Mouse (Mus musculus) adrenal gland, postnatal 10 days (tissue): ENCODE data around the gene Vcl. TPM values are rescaled to one million over a fixed set of nuclear protein-coding genes. Genes with fewer than 3 reads are reported as not detected.

Experiments used
- DNase-seq: peaks from one replicate; pipeline ENCODE4 v3.0.0; 2021; ENCODE audit warnings: mixed read lengths
- total RNA-seq, 2 experiments: library from RNA; stranded (reverse); gene quantifications; 2 replicates each; pipeline ENCODE4 v1.2.3; 2021

Vcl gene
- total RNA-seq, 2 experiments from 2014 or later, result 76.6 to 82.1 TPM

DNA sequence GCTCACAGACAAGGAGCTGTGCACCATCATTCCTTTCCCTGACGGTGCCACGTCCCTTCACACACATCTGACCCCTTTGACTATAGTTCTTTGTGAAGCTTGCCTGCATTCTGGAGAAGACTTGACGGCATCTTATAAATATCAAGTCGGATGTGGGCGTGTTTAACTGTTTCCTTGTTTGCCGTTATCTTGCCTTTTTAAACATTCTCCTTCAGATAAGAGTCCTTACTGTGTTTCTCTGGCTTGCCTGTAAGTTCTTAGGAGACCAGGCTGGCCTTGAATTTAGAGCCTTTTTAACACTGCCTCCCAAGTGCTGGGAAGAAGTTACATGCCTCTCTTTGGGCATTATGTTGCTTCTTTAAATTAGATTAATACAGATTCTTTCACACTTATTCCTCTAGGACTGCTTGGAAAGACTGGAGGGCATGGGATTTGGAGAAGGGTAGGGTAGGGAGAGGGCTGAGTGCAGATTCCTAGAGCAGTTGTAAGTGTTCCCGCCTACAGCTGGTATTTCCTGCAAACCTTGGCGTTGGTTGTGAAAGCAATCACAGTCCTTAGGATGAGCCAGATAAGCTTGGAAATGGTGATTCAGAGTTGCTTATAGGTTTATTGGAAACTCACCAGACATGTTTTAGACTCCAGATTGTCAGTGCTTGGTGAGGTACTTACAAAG, 136.4 kb downstream of the Vcl start:
- no peak for DNase-seq

DNA sequence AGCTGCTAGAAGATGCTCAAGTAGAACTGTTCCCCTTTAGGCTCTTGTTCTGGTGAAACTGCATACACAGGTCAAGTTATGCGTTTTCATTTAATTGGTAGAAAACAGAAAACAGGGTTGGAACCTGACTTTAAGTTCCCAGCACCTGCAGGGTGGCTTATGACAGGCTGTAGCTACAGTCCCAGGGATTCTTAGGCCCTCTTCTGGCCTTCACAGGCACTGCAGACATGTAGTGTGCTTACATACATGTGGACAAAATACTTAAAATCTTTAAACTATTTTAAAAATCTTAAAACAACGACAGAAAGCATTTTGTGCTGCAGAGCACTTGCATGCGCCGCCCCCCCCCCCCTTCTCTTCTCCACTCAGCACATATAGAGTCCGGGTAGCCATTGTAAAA, 140.4 kb downstream of the Vcl start:
- no peak for DNase-seq

DNA sequence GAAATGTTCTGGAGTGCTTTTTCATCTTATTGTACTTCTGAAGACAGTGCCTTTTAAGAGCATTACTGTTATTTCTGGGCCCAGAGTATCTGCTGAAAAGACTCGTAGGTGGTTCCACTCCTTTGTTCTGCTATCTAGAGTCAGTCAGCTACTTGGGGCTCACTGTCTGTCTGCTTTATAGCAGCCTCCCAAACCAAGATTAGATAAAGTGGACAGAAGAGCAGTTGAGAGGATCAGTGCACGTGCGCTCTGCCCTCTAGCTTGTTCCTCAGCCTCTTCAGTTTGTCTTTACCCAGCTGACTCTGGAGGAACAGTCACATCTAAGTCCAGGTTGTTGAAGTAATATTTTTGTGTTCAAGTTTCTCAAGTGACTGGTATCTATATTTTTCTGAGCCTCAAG, 144.8 kb downstream of the Vcl start:
- DNase-seq, result no peak

DNA sequence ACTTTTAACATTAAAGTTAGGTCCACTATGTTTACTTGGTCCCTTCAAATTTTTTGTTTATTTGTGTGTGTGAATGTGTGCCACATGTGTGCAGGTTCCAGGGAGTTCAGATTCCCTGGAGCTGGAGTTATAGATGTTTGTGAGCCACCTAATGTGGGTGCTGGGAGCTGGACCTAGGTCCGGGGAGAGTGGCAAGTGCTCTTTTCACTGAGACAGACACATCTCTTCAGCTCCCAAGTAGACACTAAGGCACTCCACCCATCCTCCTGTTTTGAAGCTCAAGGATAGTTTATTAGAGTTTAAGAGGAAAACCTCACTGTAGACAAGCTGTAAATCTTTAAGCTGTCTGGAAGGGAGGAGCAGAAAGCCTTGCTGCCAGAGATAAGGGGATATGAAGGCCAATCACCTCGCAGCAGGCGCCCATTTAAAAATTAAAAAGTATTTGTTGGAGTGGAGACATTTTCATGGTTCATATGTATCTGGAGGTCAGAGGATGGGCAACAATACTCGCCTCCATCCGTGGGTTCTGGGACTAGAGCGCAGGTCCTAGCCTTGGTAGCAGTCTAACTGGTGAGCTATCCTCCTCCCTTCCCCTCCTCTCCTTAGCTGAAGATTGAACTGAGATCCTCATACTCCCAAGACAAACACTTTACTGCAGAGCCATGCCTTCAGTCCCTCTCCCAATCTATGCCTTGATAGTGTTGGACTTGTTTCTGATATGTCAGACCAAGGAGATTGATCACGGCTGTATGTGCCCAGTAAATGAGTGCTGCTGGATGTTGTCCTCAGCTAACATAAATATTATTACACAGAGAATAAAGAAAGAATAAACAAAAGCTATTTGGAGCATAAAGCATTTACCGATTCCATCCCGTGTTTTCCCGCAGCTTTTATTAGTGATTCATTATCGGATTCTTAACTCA, 145.5 kb downstream of the Vcl start:
- DNase-seq, result no peak

DNA sequence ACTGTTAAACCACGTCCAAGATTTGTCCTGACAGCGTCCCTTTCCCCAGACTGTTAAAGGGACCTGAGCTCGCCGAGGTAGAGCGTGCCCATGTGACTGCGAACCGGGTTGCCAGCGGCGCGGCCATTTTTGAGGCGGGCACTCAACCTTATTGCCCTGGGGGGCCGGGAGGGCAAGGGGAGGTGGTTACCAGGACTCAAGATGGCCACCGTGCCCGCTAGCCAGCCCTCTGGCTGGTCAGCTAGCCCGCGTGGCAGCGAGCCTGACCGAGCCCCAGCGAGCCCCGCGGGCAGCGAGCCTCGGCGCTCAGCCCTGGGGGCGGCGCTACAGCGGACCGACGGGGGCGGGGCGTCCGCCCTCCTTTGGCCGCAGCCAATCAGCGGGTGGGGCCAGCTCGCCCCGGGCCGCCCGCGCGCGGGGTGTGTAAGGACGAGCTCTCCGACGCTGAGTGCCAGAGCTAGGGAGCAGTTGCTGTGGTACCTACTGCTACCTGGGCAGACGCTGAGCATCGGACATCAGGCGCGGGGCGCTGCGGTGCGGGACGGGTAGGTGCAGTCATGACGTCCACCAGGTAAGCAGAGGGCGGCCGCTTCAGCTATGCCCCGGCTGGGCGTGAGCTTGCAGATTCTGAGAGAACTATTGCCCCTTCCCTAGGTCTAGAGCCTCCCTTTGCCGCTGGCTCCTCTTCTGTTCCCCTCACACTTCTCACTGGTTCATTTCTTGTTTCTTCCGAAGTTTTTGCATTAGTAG, 146.7 kb downstream of the Vcl start:
- DNase-seq, result peak; percentile 97

DNA sequence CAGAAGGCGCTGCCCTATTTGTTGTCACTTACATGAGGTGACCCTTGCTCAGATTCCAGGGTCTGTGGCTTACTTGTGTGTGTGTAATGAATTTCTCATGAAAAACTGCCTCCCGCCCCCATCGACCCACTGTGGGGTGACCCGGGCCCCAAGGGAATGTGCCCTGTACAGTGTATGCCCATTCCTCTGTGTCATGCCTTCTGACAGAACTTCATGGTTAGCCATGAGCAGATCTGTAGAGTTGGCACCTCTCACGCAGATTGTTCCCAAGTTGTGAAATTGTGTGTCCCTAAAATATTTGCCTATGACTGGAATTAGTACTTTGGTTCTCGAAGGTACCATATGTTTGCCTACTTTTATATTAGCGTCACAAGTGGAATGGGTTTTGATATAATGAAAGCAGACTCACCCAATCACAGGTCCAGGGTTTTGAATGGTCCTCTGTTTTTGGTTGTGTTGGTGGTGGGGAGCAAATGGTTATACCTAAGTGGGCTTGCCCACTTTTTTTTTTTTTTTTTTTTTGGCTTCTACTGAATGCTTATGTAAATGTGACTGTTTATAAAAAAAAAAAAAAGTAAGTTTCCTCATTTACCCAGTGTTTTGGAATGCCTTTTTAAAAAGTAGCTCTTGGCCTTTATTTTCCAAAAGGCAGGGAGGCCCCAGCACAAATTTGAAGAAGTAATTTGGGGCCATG, 147.4 kb downstream of the Vcl start:
- DNase-seq, result peak; percentile 39

DNA sequence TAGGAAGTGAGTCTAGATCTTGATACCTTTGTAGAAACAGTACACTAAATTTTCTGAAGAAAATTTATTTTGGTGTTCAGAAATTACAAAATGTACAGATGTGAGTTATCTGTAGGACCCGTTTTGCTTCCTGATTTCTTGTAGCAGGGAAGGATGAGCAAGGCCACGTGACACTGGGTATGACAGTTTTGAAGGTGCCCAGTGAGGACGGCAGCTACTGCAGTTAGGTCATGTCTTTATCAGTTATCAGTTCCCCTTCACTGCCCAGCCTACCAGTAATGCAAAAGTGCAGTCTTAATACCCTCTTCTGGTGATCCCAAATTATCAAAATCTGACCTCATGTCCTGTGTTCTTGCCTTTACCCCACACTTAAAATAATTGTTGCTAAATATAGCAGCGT, 148.7 kb downstream of the Vcl start:
- DNase-seq, result no peak

DNA sequence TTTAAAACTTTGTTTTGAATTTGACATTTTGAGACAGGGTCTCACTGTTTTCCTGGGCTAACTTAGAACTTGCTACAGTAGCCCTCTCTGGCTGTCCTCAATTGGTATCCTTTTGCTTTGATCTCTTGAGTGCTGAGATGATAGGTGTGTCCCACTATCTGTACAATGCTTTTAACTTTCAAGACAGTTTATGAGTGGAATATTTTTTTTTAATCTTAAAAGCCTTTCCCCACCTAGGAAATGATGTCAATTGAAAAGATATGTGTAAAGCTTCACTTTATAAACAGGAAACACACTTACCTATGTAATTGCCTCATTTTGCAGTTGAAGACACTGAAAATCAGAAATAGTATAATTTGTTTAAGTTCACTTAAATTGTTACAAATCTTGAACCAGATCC, 149.3 kb downstream of the Vcl start:
- DNase-seq, result no peak

DNA sequence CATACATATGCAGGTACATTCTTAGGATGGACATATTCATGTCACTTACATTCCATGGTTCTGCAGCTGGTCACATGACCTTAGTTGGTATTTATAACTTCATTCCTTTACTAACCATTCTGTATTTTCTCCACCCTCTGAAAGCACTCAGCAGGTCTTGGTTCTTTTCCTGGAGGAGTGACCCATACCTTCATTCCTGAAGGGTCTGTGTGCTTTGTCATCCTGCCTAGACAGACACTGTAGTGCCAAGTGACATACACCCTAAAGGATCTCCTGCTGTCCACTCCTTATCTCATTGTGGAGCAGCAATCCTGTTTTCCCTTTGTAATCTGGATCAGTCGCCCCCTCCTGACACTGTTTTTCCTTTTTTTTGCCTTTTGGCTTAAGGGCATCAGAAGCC, 153.6 kb downstream of the Vcl start:
- no peak for DNase-seq

Other genes starting within 250 kb of the Vcl start
- 10 to 100 TPM; 16.3 to 18.6 TPM for gene Fut11, start 234.4 kb upstream of the Vcl start, total RNA-seq
- gene Chchd1, start 226.4 kb upstream of the Vcl start, total RNA-seq, result 10 to 100 TPM; 91.8 to 96.3 TPM
- gene Zswim8, start 221.8 kb upstream of the Vcl start, total RNA-seq, result 100 to 1,000 TPM in 1 of 2 experiments, 10 to 100 TPM in 1; 83.7 to 104 TPM
- 10 to 100 TPM; 24.1 to 32.7 TPM for gene Ndst2, start 194.8 kb upstream of the Vcl start, total RNA-seq
- gene Camk2g, start 135.3 kb upstream of the Vcl start, total RNA-seq, result 10 to 100 TPM; 35.1 to 57.4 TPM
- 10 to 100 TPM; 19.3 to 39.8 TPM for gene Plau, start 92.7 kb upstream of the Vcl start, total RNA-seq
- 10 to 100 TPM; 72.5 to 74.6 TPM for gene Ap3m1, start 123.1 kb downstream of the Vcl start, total RNA-seq
- 100 to 1,000 TPM; 120 to 147 TPM for gene Adk, start 123.2 kb downstream of the Vcl start, total RNA-seq